12 mouse cellular contexts compared by ENCODE assay signal in the genomic region with DNA sequence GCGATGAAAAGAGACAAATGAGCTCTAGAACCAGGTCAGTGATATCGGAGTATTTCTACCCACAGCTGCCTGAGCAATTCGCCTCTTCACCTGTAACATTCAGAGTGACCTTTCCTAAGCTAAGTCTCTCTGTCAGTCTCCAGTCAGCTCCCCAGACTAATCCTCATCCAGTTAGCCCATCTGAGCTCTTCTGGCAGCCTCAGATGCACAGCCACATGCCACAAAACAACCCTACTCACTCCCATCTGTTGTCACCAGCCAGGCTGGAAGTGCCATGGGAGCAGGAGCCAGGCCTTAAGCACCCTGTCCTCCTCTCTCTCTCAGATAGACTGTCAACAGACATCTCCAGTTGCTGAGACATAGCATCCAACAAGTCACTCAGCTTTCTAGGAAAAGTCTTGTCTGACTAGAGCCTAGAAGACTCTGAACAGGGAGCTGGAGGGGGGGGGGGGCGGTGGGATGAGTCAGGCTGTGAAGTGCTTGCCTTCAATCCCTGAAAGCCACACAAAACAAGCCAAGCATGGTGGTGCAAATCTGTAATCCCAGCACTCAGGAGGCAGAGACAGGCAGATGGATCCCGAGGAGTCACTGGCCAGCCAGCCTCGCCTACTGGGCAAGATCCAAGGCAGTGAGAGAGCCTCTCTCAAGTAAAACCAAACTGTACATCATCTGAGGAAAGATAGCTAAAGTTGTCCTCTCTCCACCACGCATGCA.
A peak's percentile ranks its signal among the peaks of the same experiment; 100 is the strongest.
DNase-seq lines count a peak whose midpoint lies in the region; ATAC-seq and TF ChIP-seq lines count a peak whose summit lies in the region.
"Had no signal": no experiment of that assay in that cellular context is flagged by ENCODE, and none has a peak within 500 bp of the region (broad histone marks: within the 10 kb centered on the region; RNA-seq: fewer than 3 reads in every experiment).

No protein-coding gene starts in this region.

- 0 out of 2 replicates have a peak, but pooled peaks cover 3% of the 10 kb centered on the region for H3K4me1 ChIP-seq in hindbrain, embryonic 16.5 days (ENCODE audit: control insufficient read depth, insufficient read depth, low read depth, low read length)
- 0 out of 2 replicates have a peak, but pooled peaks cover 3% of the 10 kb centered on the region for H3K4me1 ChIP-seq in hindbrain, embryonic 13.5 days (replicated peaks)
- peaks cover 11% of the 10 kb centered on the region for H3K4me1 ChIP-seq in forebrain, embryonic 12.5 days
- H3K4me1 ChIP-seq in intestine, postnatal 0 days (replicated peaks; ENCODE audit: control insufficient read depth, insufficient read depth, low read length): no peaks in the 10 kb centered on the region
- H3K4me1 ChIP-seq: heart, embryonic 12.5 days; liver, embryonic 12.5 days had no signal

- peak; percentile 50; the same call in 1 of the 2 replicates for ATAC-seq in hindbrain, embryonic 16.5 days
- no peak for ATAC-seq in hindbrain, embryonic 13.5 days (ENCODE audit: low FRiP score)
- ATAC-seq in forebrain, embryonic 12.5 days (ENCODE audit: low FRiP score): no peak
- ATAC-seq in intestine, postnatal 0 days: no peak
- ATAC-seq: liver, embryonic 12.5 days had no signal

- no peak for TF ChIP-seq CTCF in intestine, postnatal 0 days (IDR thresholded peaks at IDR 0.05; ENCODE audit: low read depth)

- no peak overlapping the region for H3K4me3 ChIP-seq in hindbrain, embryonic 16.5 days (ENCODE audit: low read length)
- H3K4me3 ChIP-seq in hindbrain, embryonic 13.5 days: no peak overlapping the region
- H3K4me3 ChIP-seq in forebrain, embryonic 12.5 days (replicated peaks): no peak overlapping the region
- H3K4me3 ChIP-seq in intestine, postnatal 0 days (ENCODE audit: low read depth, low read length): no peak overlapping the region
- H3K4me3 ChIP-seq: heart, embryonic 12.5 days; liver, embryonic 12.5 days had no signal

- 65% methylated on average over 6 of the region's 7 CpGs for WGBS in hindbrain, embryonic 16.5 days
- 80% methylated on average over 7 of the region's 7 CpGs for WGBS in hindbrain, embryonic 13.5 days
- 77% methylated on average over 7 of the region's 7 CpGs for WGBS in forebrain, embryonic 12.5 days
- 80% methylated on average over 7 of the region's 7 CpGs for WGBS in intestine, postnatal 0 days

- H3K27ac ChIP-seq in hindbrain, embryonic 16.5 days (ENCODE audit: low read depth, low read length): no peak overlapping the region; the same call in 1 of the 2 replicates
- no peak overlapping the region for H3K27ac ChIP-seq in hindbrain, embryonic 13.5 days
- H3K27ac ChIP-seq in forebrain, embryonic 12.5 days: 0 out of 2 replicates have a peak overlapping the region, but pooled peaks have one; percentile 27
- no peak overlapping the region for H3K27ac ChIP-seq in intestine, postnatal 0 days (ENCODE audit: low read depth, low read length)
- H3K27ac ChIP-seq: liver, embryonic 12.5 days; macrophage had no signal

- no peaks in the 10 kb centered on the region for H3K9me3 ChIP-seq in hindbrain, embryonic 16.5 days (ENCODE audit: control insufficient read depth, low read length)
- H3K9me3 ChIP-seq in hindbrain, embryonic 13.5 days: no peaks in the 10 kb centered on the region
- H3K9me3 ChIP-seq in forebrain, embryonic 12.5 days: no peaks in the 10 kb centered on the region
- H3K9me3 ChIP-seq in intestine, postnatal 0 days (ENCODE audit: control insufficient read depth): no peaks in the 10 kb centered on the region
- H3K9me3 ChIP-seq: heart, embryonic 12.5 days; liver, embryonic 12.5 days had no signal

- no peak overlapping the region for H3K9ac ChIP-seq in hindbrain, embryonic 16.5 days (ENCODE audit: low read depth, low read length)
- H3K9ac ChIP-seq in hindbrain, embryonic 13.5 days: no peak overlapping the region
- no peak overlapping the region for H3K9ac ChIP-seq in forebrain, embryonic 12.5 days
- H3K9ac ChIP-seq in intestine, postnatal 0 days (ENCODE audit: low read depth, low read length): no peak overlapping the region
- H3K9ac ChIP-seq: heart, embryonic 12.5 days; liver, embryonic 12.5 days had no signal

- DNase-seq in layer of hippocampus, adult 8-10 months (ENCODE audit: low spot score in 2 of 2): peak; percentile 60 to 69
- peak; percentile 77 for DNase-seq in retina, postnatal 1 day
- no peak for DNase-seq in spleen, adult 18-20 months
- DNase-seq in thymus, postnatal 0 days (ENCODE audit: low spot score): no peak

- no peak overlapping the region for H3K4me2 ChIP-seq in hindbrain, embryonic 16.5 days (ENCODE audit: low read length)
- H3K4me2 ChIP-seq in hindbrain, embryonic 13.5 days: no peak overlapping the region
- H3K4me2 ChIP-seq in forebrain, embryonic 12.5 days: no peak overlapping the region
- H3K4me2 ChIP-seq in intestine, postnatal 0 days (replicated peaks; ENCODE audit: low read depth): no peak overlapping the region
- H3K4me2 ChIP-seq: heart, embryonic 12.5 days; liver, embryonic 12.5 days had no signal

- no peaks in the 10 kb centered on the region for H3K36me3 ChIP-seq in hindbrain, embryonic 16.5 days (ENCODE audit: control insufficient read depth, insufficient read depth, low read length)
- no peaks in the 10 kb centered on the region for H3K36me3 ChIP-seq in hindbrain, embryonic 13.5 days
- no peaks in the 10 kb centered on the region for H3K36me3 ChIP-seq in forebrain, embryonic 12.5 days (replicated peaks)
- H3K36me3 ChIP-seq in intestine, postnatal 0 days (ENCODE audit: control insufficient read depth, insufficient read depth): no peaks in the 10 kb centered on the region
- H3K36me3 ChIP-seq: heart, embryonic 12.5 days; liver, embryonic 12.5 days had no signal

- no peaks in the 10 kb centered on the region for H3K27me3 ChIP-seq in hindbrain, embryonic 16.5 days (replicated peaks; ENCODE audit: control insufficient read depth, insufficient read depth, low read length)
- 0 out of 2 replicates have a peak, but pooled peaks cover 3% of the 10 kb centered on the region for H3K27me3 ChIP-seq in hindbrain, embryonic 13.5 days
- peaks cover 34% of the 10 kb centered on the region; the same call in 1 of the 2 replicates for H3K27me3 ChIP-seq in forebrain, embryonic 12.5 days
- H3K27me3 ChIP-seq in intestine, postnatal 0 days (replicated peaks; ENCODE audit: control insufficient read depth, insufficient read depth, low read length): no peaks in the 10 kb centered on the region
- H3K27me3 ChIP-seq: CH12.LX; heart, embryonic 12.5 days; liver, embryonic 12.5 days had no signal

Comparison
In these comparisons a context has a peak if more than half of its experiments do, and no peak if none do; other contexts are left out.
1. DNase-seq: peak in layer of hippocampus, adult 8-10 months (2 of 2) and retina, postnatal 1 day (single experiment); none in spleen, adult 18-20 months (0 of 2) and thymus, postnatal 0 days (single experiment).